20 mouse cellular contexts compared by ENCODE assay signal in the genomic region with DNA sequence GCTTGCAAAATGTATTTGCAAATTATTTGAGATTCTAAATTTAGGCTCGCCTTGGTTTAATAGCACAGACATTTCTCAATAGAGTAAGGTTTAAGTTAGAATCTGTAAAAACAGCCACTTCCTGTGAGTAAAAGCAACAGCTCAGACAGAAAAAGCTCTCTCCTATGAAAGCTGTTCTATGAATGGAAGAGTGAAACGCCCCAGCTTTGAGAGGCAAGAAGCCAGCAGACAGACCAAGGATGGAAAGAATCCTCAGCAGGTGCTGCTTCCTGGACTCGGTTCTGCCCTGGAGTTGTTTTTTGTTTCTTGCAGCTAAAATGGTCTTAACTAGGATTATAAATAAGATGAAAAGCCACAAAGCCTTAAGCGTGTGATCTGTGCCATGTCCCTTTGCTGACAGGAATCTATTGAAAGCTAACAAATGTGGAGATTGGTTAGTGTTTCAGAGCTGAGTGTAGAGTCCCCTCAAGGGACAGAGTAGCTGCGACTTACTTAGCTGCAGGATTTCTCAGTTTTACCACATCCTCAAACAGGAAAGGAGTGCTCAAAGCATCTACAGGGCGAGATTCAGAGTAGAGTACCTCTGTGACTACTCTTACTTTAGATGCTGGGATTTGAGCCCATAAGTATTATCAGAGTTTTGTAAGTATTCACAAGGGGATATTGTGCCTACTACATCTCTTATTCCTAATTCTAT. TPM values are rescaled to one million over a fixed set of nuclear protein-coding genes. Genes with fewer than 3 reads are reported as not detected.
DNase-seq lines count a peak whose midpoint lies in the region; ATAC-seq and TF ChIP-seq lines count a peak whose summit lies in the region.
"Had no signal": no experiment of that assay in that cellular context is flagged by ENCODE, and none has a peak within 500 bp of the region (broad histone marks: within the 10 kb centered on the region; RNA-seq: fewer than 3 reads in every experiment).

No protein-coding gene starts in this region.

- H3K4me2 ChIP-seq in midbrain, postnatal 0 days (ENCODE audit: low read depth, low read length, poor library complexity, severe bottlenecking), result no peak overlapping the region
- no peak overlapping the region for H3K4me2 ChIP-seq in midbrain, embryonic 11.5 days
- H3K4me2 ChIP-seq: hindbrain, embryonic 14.5 days; liver, embryonic 12.5 days; lung, embryonic 14.5 days; neural tube, embryonic 12.5 days; stomach, embryonic 15.5 days had no signal

- H3K36me3 ChIP-seq in midbrain, postnatal 0 days (ENCODE audit: insufficient read depth, low read length), result no peaks in the 10 kb centered on the region
- no peaks in the 10 kb centered on the region for H3K36me3 ChIP-seq in midbrain, embryonic 11.5 days (ENCODE audit: control insufficient read depth, insufficient read depth, low read length)
- H3K36me3 ChIP-seq: limb, embryonic 10.5 days; liver, embryonic 12.5 days; neural tube, embryonic 12.5 days; stomach, embryonic 15.5 days had no signal

- 23% methylated on average over 6 of the region's 6 CpGs for WGBS in midbrain, postnatal 0 days
- 38% methylated on average over 6 of the region's 6 CpGs for WGBS in midbrain, embryonic 11.5 days

- TF ChIP-seq CTCF in midbrain, postnatal 0 days (IDR thresholded peaks at IDR 0.05), result no peak

- DNase-seq in frontal cortex, postnatal 10 days (ENCODE audit: low spot score in 2 of 2), result no peak
- peak; percentile 15 for DNase-seq in midbrain, postnatal 0 days (ENCODE audit: low spot score)
- no peak for DNase-seq in midbrain, embryonic 11.5 days (ENCODE audit: low spot score, missing footprints)
- peak; percentile 28 to 40 for DNase-seq in left cerebral cortex, postnatal 36 days (ENCODE audit: low spot score in 2 of 2)
- DNase-seq in liver, result no peak
- no peak for DNase-seq in ovary, postnatal 36 days (ENCODE audit: low spot score)
- DNase-seq: adrenal gland, postnatal 36 days; B cell, adult 2 months; cerebellum, adult 9-10 months; gastrocnemius, postnatal 36 days; kidney, adult 11 months; kidney, postnatal 10 days; lung, embryonic 14.5 days had no signal

- no peak overlapping the region for H3K4me3 ChIP-seq in midbrain, postnatal 0 days (ENCODE audit: low read depth, low read length)
- no peak overlapping the region for H3K4me3 ChIP-seq in midbrain, embryonic 11.5 days (ENCODE audit: low read depth, low read length)
- H3K4me3 ChIP-seq: limb, embryonic 10.5 days; liver, embryonic 12.5 days; neural tube, embryonic 12.5 days; stomach, embryonic 15.5 days had no signal

- H3K4me1 ChIP-seq in midbrain, postnatal 0 days (ENCODE audit: insufficient read depth, low read length), result no peaks in the 10 kb centered on the region
- H3K4me1 ChIP-seq in midbrain, embryonic 11.5 days (ENCODE audit: control insufficient read depth, insufficient read depth, low read length), result no peaks in the 10 kb centered on the region; the same call in 1 of the 2 replicates
- H3K4me1 ChIP-seq: limb, embryonic 10.5 days; liver, embryonic 12.5 days; neural tube, embryonic 12.5 days; stomach, embryonic 15.5 days had no signal

- intact Hi-C loops in left cerebral cortex, postnatal 36 days (cut with DNase I), result no loop called here

- peak overlapping the region; percentile 2; the same call in 1 of the 2 replicates for H3K27ac ChIP-seq in midbrain, postnatal 0 days (ENCODE audit: low read depth, low read length)
- H3K27ac ChIP-seq in midbrain, embryonic 11.5 days (ENCODE audit: low read depth, low read length), result no peak overlapping the region
- H3K27ac ChIP-seq: hindbrain, embryonic 14.5 days; limb, embryonic 10.5 days; liver, embryonic 12.5 days; macrophage; neural tube, embryonic 12.5 days; stomach, embryonic 15.5 days had no signal

- H3K9ac ChIP-seq in midbrain, postnatal 0 days (replicated peaks; ENCODE audit: low read length, poor library complexity, severe bottlenecking), result 0 out of 2 replicates have a peak overlapping the region, but pooled peaks have one; percentile 20
- H3K9ac ChIP-seq in midbrain, embryonic 11.5 days (ENCODE audit: low read length), result no peak overlapping the region
- H3K9ac ChIP-seq: hindbrain, embryonic 14.5 days; liver, embryonic 12.5 days; lung, embryonic 14.5 days; neural tube, embryonic 12.5 days; stomach, embryonic 15.5 days had no signal

- H3K9me3 ChIP-seq in midbrain, postnatal 0 days (ENCODE audit: low read length), result no peaks in the 10 kb centered on the region
- H3K9me3 ChIP-seq in midbrain, embryonic 11.5 days (ENCODE audit: control insufficient read depth, low read length), result no peaks in the 10 kb centered on the region
- H3K9me3 ChIP-seq: limb, embryonic 10.5 days; liver, embryonic 12.5 days; neural tube, embryonic 12.5 days; stomach, embryonic 15.5 days had no signal

- H3K27me3 ChIP-seq in midbrain, postnatal 0 days (ENCODE audit: insufficient read depth, low read length), result no peaks in the 10 kb centered on the region
- H3K27me3 ChIP-seq in midbrain, embryonic 11.5 days (ENCODE audit: control insufficient read depth, insufficient read depth, low read length), result no peaks in the 10 kb centered on the region
- H3K27me3 ChIP-seq: liver, embryonic 12.5 days; neural tube, embryonic 12.5 days; stomach, embryonic 15.5 days had no signal

- ATAC-seq in frontal cortex, adult (ENCODE audit: low TSS enrichment), result peak; percentile 98
- ATAC-seq in midbrain, postnatal 0 days (ENCODE audit: low FRiP score), result no peak
- ATAC-seq in midbrain, embryonic 11.5 days (ENCODE audit: low FRiP score), result no peak
- ATAC-seq: liver, embryonic 12.5 days had no signal

RNA-seq across cellular contexts. Expression of gene Gpr63, which starts 23.3 kb away (rescaled TPM):
- 10.4 and 17.1 TPM in 2 replicates for total RNA-seq in midbrain, postnatal 0 days (2014; rRNA removed)
- 0.99 and 1.8 TPM in 2 replicates for polyA plus RNA-seq in midbrain, postnatal 0 days (2015; fragmentation: Nextera tagmentation; extraction: Ambion mirVana)
- 2.3 and 2.4 TPM in 2 replicates for polyA plus RNA-seq in midbrain, embryonic 11.5 days (2014; fragmentation: Nextera tagmentation; extraction: Ambion mirVana)
- 10 to 100 TPM; 14.4 to 16.7 TPM for total RNA-seq in left cerebral cortex, postnatal 36 days (2021)
- polyA plus RNA-seq: macrophage had no signal

RNA-seq across cellular contexts. Expression of gene Ndufaf4, which starts 45.0 kb away (rescaled TPM):
- total RNA-seq in midbrain, postnatal 0 days (2014; rRNA removed), result 19.0 and 22.0 TPM in 2 replicates
- 72.2 and 77.0 TPM in 2 replicates for polyA plus RNA-seq in midbrain, postnatal 0 days (2015; fragmentation: Nextera tagmentation; extraction: Ambion mirVana)
- 69.6 and 79.0 TPM in 2 replicates for polyA plus RNA-seq in midbrain, embryonic 11.5 days (2014; fragmentation: Nextera tagmentation; extraction: Ambion mirVana)
- 10 to 100 TPM; 31.2 to 37.4 TPM for total RNA-seq in left cerebral cortex, postnatal 36 days (2021)

Comparison
In these comparisons a context has a peak if more than half of its experiments do, and no peak if none do; other contexts are left out.
1. DNase-seq: peak in midbrain, postnatal 0 days (single experiment) and left cerebral cortex, postnatal 36 days (2 of 2); none in frontal cortex, postnatal 10 days (0 of 2), midbrain, embryonic 11.5 days (single experiment), liver (single experiment) and ovary, postnatal 36 days (single experiment).